Mouse (Mus musculus): ENCODE measurements around the gene Coro1c.

Coro1c gene

GRCm38 (mm10) chr5:113814111-113815040 is 94.2 kb downstream of the Coro1c start:
- POLR2A ChIA-PET, result interaction anchor here in 3 of 4 experiments (0.6 to 4.9 kb wide), 18 partner anchors 11 to 480 kb away, joined by 3 to 30 read pairs (median 3); partner anchors contain the start of genes Iscu (in 2 of the 3), Sart3 (in 2 of the 3), 1700069L16Rik (in 1 of the 3) and Selplg (in 1 of the 3)
- CTCF ChIA-PET, result interaction anchor here (0.5 to 6.6 kb wide), 64 partner anchors 8 to 546 kb away, joined by 3 to 113 read pairs (median 4); partner anchors contain the start of genes Iscu (in 4 of the 4), Sart3 (in 4 of the 4), Tmem119 (in 3 of the 4) and Coro1c (in 1 of the 4)

- CTCF ChIA-PET, result interaction anchor here (0.6 to 6.6 kb wide), 54 partner anchors 8 to 607 kb away, joined by 3 to 113 read pairs (median 4); partner anchors contain the start of genes Iscu (in 4 of the 4), Sart3 (in 4 of the 4), Tmem119 (in 3 of the 4) and 1700069L16Rik (in 1 of the 4)
These were observed 95.0 kb downstream of the Coro1c start for GRCm38 (mm10) chr5:113813608-113814007.

GRCm38 (mm10) chr5:113812638-113813037 is 95.9 kb downstream of the Coro1c start:
- ChIA-PET POLR2A (interaction anchor here in 2 of 4 experiments (1.3 to 4.9 kb wide), 4 partner anchors 30 to 40 kb away, joined by 5 to 30 read pairs (median 11); partner anchors contain the start of genes Iscu (in 2 of the 2) and Sart3 (in 2 of the 2)), CTCF (interaction anchor here (0.9 to 6.6 kb wide), 19 partner anchors 9 to 437 kb away, joined by 3 to 113 read pairs (median 4); partner anchors contain the start of genes Iscu (in 3 of the 4), Sart3 (in 3 of the 4), Tmem119 (in 2 of the 4) and 1700069L16Rik (in 1 of the 4))

More at GRCm38 (mm10) chr5:113813608-113814007, 95.0 kb downstream of the Coro1c start:
- POLR2A ChIA-PET, result interaction anchor here in 2 of 4 experiments (0.8 to 4.9 kb wide), 17 partner anchors 11 to 479 kb away, joined by 3 to 30 read pairs (median 3); partner anchors contain the start of genes Iscu (in 2 of the 2), Sart3 (in 2 of the 2), 1700069L16Rik (in 1 of the 2) and Selplg (in 1 of the 2)

GRCm38 (mm10) chr5:113811824-113812420 is 96.6 kb downstream of the Coro1c start:
- POLR2A ChIA-PET, result interaction anchor here (0.6 to 2.7 kb wide), 14 partner anchors 15 to 1220 kb away, joined by 3 to 9 read pairs (median 4); partner anchors contain the start of genes Iscu (in 4 of the 4), Sart3 (in 4 of the 4) and Ficd (in 1 of the 4)
- CTCF ChIA-PET, result interaction anchor here (0.6 to 6.6 kb wide), 39 partner anchors 9 to 712 kb away, joined by 3 to 113 read pairs (median 3); partner anchors contain the start of genes Iscu (in 3 of the 4), Sart3 (in 3 of the 4), Tmem119 (in 3 of the 4) and 1700069L16Rik (in 1 of the 4)

- ChIA-PET POLR2A (interaction anchor here in 2 of 4 experiments (0.5 to 2.7 kb wide), 3 partner anchors 10 to 199 kb away, joined by 3 to 9 read pairs (median 3); partner anchors contain the start of genes Iscu (in 1 of the 2), Sart3 (in 1 of the 2) and Tmem119 (in 1 of the 2)), CTCF (interaction anchor here in 2 of 4 experiments (0.6 to 6.6 kb wide), 5 partner anchors 16 to 37 kb away, joined by 3 to 113 read pairs (median 4); partner anchors contain the start of genes Iscu (in 2 of the 2) and Sart3 (in 2 of the 2))
These were observed 98.4 kb downstream of the Coro1c start for GRCm38 (mm10) chr5:113810111-113810510.

GRCm38 (mm10) chr5:113808177-113808576 is 100.4 kb downstream of the Coro1c start:
- ChIA-PET CTCF (interaction anchor here in 3 of 4 experiments (1.0 to 1.3 kb wide), 5 partner anchors 10 to 76 kb away, joined by 3 to 4 read pairs (median 3); no protein-coding TSS in a partner anchor), POLR2A (interaction anchor here in 2 of 4 experiments (0.5 to 0.9 kb wide), 3 partner anchors 19 to 227 kb away, joined by 3 read pairs; no protein-coding TSS in a partner anchor)

GRCm38 (mm10) chr5:113807712-113808111 is 100.8 kb downstream of the Coro1c start:
- ChIA-PET CTCF (interaction anchor here in 2 of 4 experiments (1.0 to 1.3 kb wide), 3 partner anchors 11 to 76 kb away, joined by 3 to 4 read pairs (median 3); no protein-coding TSS in a partner anchor), POLR2A (interaction anchor here in 2 of 4 experiments (0.5 to 0.9 kb wide), 2 partner anchors 19 to 227 kb away, joined by 3 read pairs; no protein-coding TSS in a partner anchor)

- POLR2A ChIA-PET, result interaction anchor here in 1 of 4 experiments (0.5 kb wide), 1 partner anchor 456 kb away, joined by 3 read pairs; no protein-coding TSS in a partner anchor
- CTCF ChIA-PET, result interaction anchor here in 1 of 4 experiments (1.0 to 1.5 kb wide), 2 partner anchors 32 to 38 kb away, joined by 3 to 4 read pairs; no protein-coding TSS in a partner anchor
These were observed 102.1 kb downstream of the Coro1c start for GRCm38 (mm10) chr5:113806414-113806813.

- ChIA-PET CTCF (interaction anchor here in 2 of 4 experiments (0.8 to 1.5 kb wide), 7 partner anchors 8 to 39 kb away, joined by 3 to 5 read pairs (median 4); partner anchors contain the start of genes Iscu (in 1 of the 2) and Sart3 (in 1 of the 2)), POLR2A (interaction anchor here in 2 of 4 experiments (0.6 to 1.3 kb wide), 4 partner anchors 10 to 326 kb away, joined by 3 to 4 read pairs (median 3); no protein-coding TSS in a partner anchor)
These were observed 103.3 kb downstream of the Coro1c start for GRCm38 (mm10) chr5:113805301-113805700.

- POLR2A ChIA-PET, result interaction anchor here in 2 of 4 experiments (0.5 to 1.3 kb wide), 3 partner anchors 9 to 31 kb away, joined by 3 to 8 read pairs (median 3); no protein-coding TSS in a partner anchor
- CTCF ChIA-PET, result interaction anchor here in 2 of 4 experiments (0.6 to 1.1 kb wide), 5 partner anchors 9 to 290 kb away, joined by 3 to 4 read pairs (median 3); partner anchors contain the start of genes Iscu (in 1 of the 2) and Sart3 (in 1 of the 2)
These were observed 104.1 kb downstream of the Coro1c start for GRCm38 (mm10) chr5:113804395-113804966.

GRCm38 (mm10) chr5:113800280-113800679 is 108.3 kb downstream of the Coro1c start, which contains the start of gene Tmem119:
Gene Tmem119, minus strand, starts transcription at chr5:113800516.
- ChIA-PET CTCF (interaction anchor here (0.5 to 2.2 kb wide), 22 partner anchors 10 to 1408 kb away, joined by 3 to 12 read pairs (median 4); partner anchors contain the start of gene Coro1c (in 1 of the 4)), POLR2A (interaction anchor here in 3 of 4 experiments (0.6 to 1.9 kb wide), 17 partner anchors 10 to 477 kb away, joined by 3 to 12 read pairs (median 3); partner anchors contain the start of genes Iscu (in 1 of the 3) and Sart3 (in 1 of the 3))

GRCm38 (mm10) chr5:113799691-113800090 is 108.9 kb downstream of the Coro1c start:
- CTCF ChIA-PET, result interaction anchor here (0.5 to 2.2 kb wide), 22 partner anchors 11 to 734 kb away, joined by 3 to 12 read pairs (median 4); partner anchors contain the start of gene Coro1c (in 1 of the 4)
- POLR2A ChIA-PET, result interaction anchor here in 3 of 4 experiments (0.6 to 1.9 kb wide), 16 partner anchors 9 to 672 kb away, joined by 3 to 12 read pairs (median 3); no protein-coding TSS in a partner anchor

- POLR2A ChIA-PET, result interaction anchor here in 2 of 4 experiments (0.7 to 1.3 kb wide), 2 partner anchors 119 to 149 kb away, joined by 3 to 8 read pairs; no protein-coding TSS in a partner anchor
- CTCF ChIA-PET, result interaction anchor here in 2 of 4 experiments (0.5 to 1.2 kb wide), 3 partner anchors 25 to 114 kb away, joined by 3 to 4 read pairs (median 3); no protein-coding TSS in a partner anchor
These were observed 110.0 kb downstream of the Coro1c start for GRCm38 (mm10) chr5:113798525-113798924.

- POLR2A ChIA-PET, result interaction anchor here in 3 of 4 experiments (0.6 to 4.6 kb wide), 9 partner anchors 14 to 1244 kb away, joined by 3 to 22 read pairs (median 3); partner anchors contain the start of genes Coro1c (in 1 of the 3), Iscu (in 1 of the 3) and Sart3 (in 1 of the 3)
- CTCF ChIA-PET, result interaction anchor here in 3 of 4 experiments (0.7 to 1.2 kb wide), 6 partner anchors 14 to 250 kb away, joined by 3 read pairs; partner anchors contain the start of genes Iscu (in 1 of the 3) and Sart3 (in 1 of the 3)
These were observed 111.2 kb downstream of the Coro1c start for GRCm38 (mm10) chr5:113797149-113797882.
